22 mouse cellular contexts compared by ENCODE assay signal in genomic region chr15:72264619-72265018, GRCm38 (mm10).
DNase-seq lines count a peak whose midpoint lies in the region; ATAC-seq and TF ChIP-seq lines count a peak whose summit lies in the region.
"Had no signal": no experiment of that assay in that cellular context is flagged by ENCODE, and none has a peak within 500 bp of the region (broad histone marks: within the 10 kb centered on the region; RNA-seq: fewer than 3 reads in every experiment).

No protein-coding gene starts in this region.

- no peak for TF ChIP-seq CTCF in midbrain, postnatal 0 days (IDR thresholded peaks at IDR 0.05)

- WGBS in midbrain, postnatal 0 days: 64% methylated on average over 3 of the region's 3 CpGs
- WGBS in midbrain, embryonic 13.5 days: 63% methylated on average over 3 of the region's 3 CpGs

- no peaks in the 10 kb centered on the region for H3K27me3 ChIP-seq in midbrain, postnatal 0 days (ENCODE audit: insufficient read depth, low read length)
- H3K27me3 ChIP-seq in midbrain, embryonic 13.5 days: no peaks in the 10 kb centered on the region
- H3K27me3 ChIP-seq: embryonic facial prominence, embryonic 15.5 days; heart, embryonic 12.5 days had no signal

- no peaks in the 10 kb centered on the region for H3K36me3 ChIP-seq in midbrain, postnatal 0 days (ENCODE audit: insufficient read depth, low read length)
- H3K36me3 ChIP-seq in midbrain, embryonic 13.5 days: no peaks in the 10 kb centered on the region
- H3K36me3 ChIP-seq: embryonic facial prominence, embryonic 15.5 days; forebrain, embryonic 10.5 days; heart, embryonic 12.5 days had no signal

- peaks cover 4% of the 10 kb centered on the region; the same call in 1 of the 2 replicates for H3K9me3 ChIP-seq in midbrain, postnatal 0 days (ENCODE audit: low read length)
- H3K9me3 ChIP-seq in midbrain, embryonic 13.5 days: peaks cover 8% of the 10 kb centered on the region
- H3K9me3 ChIP-seq: embryonic facial prominence, embryonic 15.5 days; forebrain, embryonic 10.5 days had no signal

- no peak overlapping the region for H3K4me2 ChIP-seq in midbrain, postnatal 0 days (ENCODE audit: low read depth, low read length, poor library complexity, severe bottlenecking)
- no peak overlapping the region for H3K4me2 ChIP-seq in midbrain, embryonic 13.5 days (replicated peaks)
- H3K4me2 ChIP-seq: embryonic facial prominence, embryonic 15.5 days; heart, embryonic 12.5 days had no signal

- H3K4me1 ChIP-seq in midbrain, postnatal 0 days (ENCODE audit: insufficient read depth, low read length): no peaks in the 10 kb centered on the region
- H3K4me1 ChIP-seq in midbrain, embryonic 13.5 days (replicated peaks): no peaks in the 10 kb centered on the region
- H3K4me1 ChIP-seq: embryonic facial prominence, embryonic 15.5 days; forebrain, embryonic 10.5 days; heart, embryonic 12.5 days had no signal

- H3K4me3 ChIP-seq in midbrain, postnatal 0 days (ENCODE audit: low read depth, low read length): no peak overlapping the region
- no peak overlapping the region for H3K4me3 ChIP-seq in midbrain, embryonic 13.5 days (replicated peaks)
- H3K4me3 ChIP-seq: embryonic facial prominence, embryonic 15.5 days; erythroblast, embryonic 14.5 days; forebrain, embryonic 10.5 days; heart, embryonic 12.5 days had no signal

- peak; percentile 2 for DNase-seq in embryo, embryonic 10.5 days (ENCODE audit: low spot score)
- DNase-seq in embryo, embryonic 11 days: no peak
- DNase-seq in heart, adult 11 months: peak; percentile 12
- DNase-seq in heart, postnatal 14 days: no peak
- peak; percentile 19 for DNase-seq in midbrain, postnatal 0 days (ENCODE audit: low spot score)
- peak; percentile 36 for DNase-seq in brain, adult 2 months (ENCODE audit: low read depth, low spot score)
- DNase-seq in lung, postnatal 25 days (ENCODE audit: low spot score): no peak
- DNase-seq: adrenal gland, postnatal 14 days; cerebellum, adult 11 months; cerebellum, adult 8-10 months; cerebellum, postnatal 14 days; gastrocnemius, postnatal 14 days; heart, postnatal 36 days; kidney, adult 11 months had no signal

- H3K27ac ChIP-seq in midbrain, postnatal 0 days (ENCODE audit: low read depth, low read length): no peak overlapping the region
- no peak overlapping the region for H3K27ac ChIP-seq in midbrain, embryonic 13.5 days
- H3K27ac ChIP-seq: embryonic facial prominence, embryonic 15.5 days; forebrain, embryonic 10.5 days had no signal

- H3K9ac ChIP-seq in midbrain, postnatal 0 days (replicated peaks; ENCODE audit: low read length, poor library complexity, severe bottlenecking): no peak overlapping the region
- H3K9ac ChIP-seq in midbrain, embryonic 13.5 days (replicated peaks): no peak overlapping the region
- H3K9ac ChIP-seq: embryonic facial prominence, embryonic 15.5 days; heart, embryonic 12.5 days had no signal

- no peak for ATAC-seq in midbrain, postnatal 0 days (ENCODE audit: low FRiP score)
- ATAC-seq in midbrain, embryonic 13.5 days: no peak
- ATAC-seq: activated CD4-positive, CD25-positive, alpha-beta regulatory T cell, adult 4 months; forebrain, embryonic 14.5 days; hindbrain, embryonic 16.5 days had no signal

- intact Hi-C loops in heart, postnatal 14 days (cut with DNase I): no loop called here

Comparison
In these comparisons a context has a peak if more than half of its experiments do, and no peak if none do; other contexts are left out.
1. DNase-seq: peak in embryo, embryonic 10.5 days (single experiment), heart, adult 11 months (single experiment), midbrain, postnatal 0 days (single experiment) and brain, adult 2 months (single experiment); none in embryo, embryonic 11 days (single experiment), heart, postnatal 14 days (0 of 2) and lung, postnatal 25 days (single experiment).